In genomic region chr3:137895196-137895595, GRCm38 (mm10) we compare ENCODE assay signal across 11 mouse cellular contexts. TPM values are rescaled to one million over a fixed set of nuclear protein-coding genes. Genes with fewer than 3 reads are reported as not detected.
A peak's percentile ranks its signal among the peaks of the same experiment; 100 is the strongest.
DNase-seq lines count a peak whose midpoint lies in the region; ATAC-seq lines count a peak whose summit lies in the region.
"Had no signal": no experiment of that assay in that cellular context is flagged by ENCODE, and none has a peak within 500 bp of the region (broad histone marks: within the 10 kb centered on the region; RNA-seq: fewer than 3 reads in every experiment).

No protein-coding gene starts in this region.

- H3K4me2 ChIP-seq in limb, embryonic 11.5 days (ENCODE audit: low read depth, severe bottlenecking): no peak overlapping the region
- H3K4me2 ChIP-seq: lung, embryonic 15.5 days; neural tube, embryonic 12.5 days had no signal

- no peak overlapping the region for H3K4me3 ChIP-seq in limb, embryonic 11.5 days (ENCODE audit: low read depth, low read length)
- no peak overlapping the region for H3K4me3 ChIP-seq in limb, embryonic 10.5 days
- H3K4me3 ChIP-seq: lung, embryonic 15.5 days; neural tube, embryonic 12.5 days had no signal

- no peaks in the 10 kb centered on the region for H3K9me3 ChIP-seq in limb, embryonic 11.5 days (ENCODE audit: control insufficient read depth, low read length)
- H3K9me3 ChIP-seq in limb, embryonic 10.5 days (replicated peaks): no peaks in the 10 kb centered on the region
- H3K9me3 ChIP-seq: lung, embryonic 15.5 days; neural tube, embryonic 12.5 days had no signal

- H3K27me3 ChIP-seq in limb, embryonic 11.5 days (ENCODE audit: control insufficient read depth, insufficient read depth, low read length): no peaks in the 10 kb centered on the region
- no peaks in the 10 kb centered on the region for H3K27me3 ChIP-seq in limb, embryonic 10.5 days (ENCODE audit: low read depth, poor library complexity, severe bottlenecking)
- H3K27me3 ChIP-seq: lung, embryonic 15.5 days; neural tube, embryonic 12.5 days had no signal

- H3K4me1 ChIP-seq in limb, embryonic 11.5 days (ENCODE audit: control insufficient read depth, insufficient read depth, low read length): no peaks in the 10 kb centered on the region
- H3K4me1 ChIP-seq in limb, embryonic 10.5 days: no peaks in the 10 kb centered on the region
- H3K4me1 ChIP-seq: lung, embryonic 15.5 days; neural tube, embryonic 12.5 days had no signal

- H3K9ac ChIP-seq in limb, embryonic 11.5 days (ENCODE audit: low read length): no peak overlapping the region
- H3K9ac ChIP-seq: lung, embryonic 15.5 days; neural tube, embryonic 12.5 days had no signal

- H3K27ac ChIP-seq in limb, embryonic 11.5 days (replicated peaks; ENCODE audit: low read depth, low read length): no peak overlapping the region
- H3K27ac ChIP-seq in limb, embryonic 10.5 days: no peak overlapping the region
- H3K27ac ChIP-seq: lung, embryonic 15.5 days; neural tube, embryonic 12.5 days had no signal

- no peak for ATAC-seq in limb, embryonic 11.5 days (ENCODE audit: insufficient number of reproducible peaks, low FRiP score, low TSS enrichment, low read depth)
- ATAC-seq in monocyte, adult 5-6 weeks (replicated peaks; ENCODE audit: insufficient number of reproducible peaks, low FRiP score, low TSS enrichment, poor library complexity, severe bottlenecking): peak; percentile 47; the same call in 1 of the 2 replicates

- DNase-seq in adrenal gland, postnatal 14 days: peak; percentile 26
- no peak for DNase-seq in adrenal gland, postnatal 4 days (ENCODE audit: low spot score in 2 of 2)
- DNase-seq in limb, embryonic 11.5 days (ENCODE audit: low spot score): peak; percentile 28
- no peak for DNase-seq in limb, embryonic 10.5 days (ENCODE audit: low spot score)
- DNase-seq in ZHBTc4 (ENCODE audit: low read depth, low spot score): peak; percentile 61
- DNase-seq in layer of hippocampus, adult 9-10 months (ENCODE audit: low spot score): no peak
- DNase-seq in lung, postnatal 10 days: no peak
- DNase-seq: cerebellum, adult 11-12 months had no signal

- WGBS in limb, embryonic 11.5 days: 93% methylated on average over 3 of the region's 3 CpGs
- 88% methylated on average over 3 of the region's 3 CpGs for WGBS in limb, embryonic 10.5 days

- peaks cover 3% of the 10 kb centered on the region for H3K36me3 ChIP-seq in limb, embryonic 11.5 days (ENCODE audit: control insufficient read depth, insufficient read depth, low read length)
- H3K36me3 ChIP-seq in limb, embryonic 10.5 days: peaks cover 37% of the 10 kb centered on the region

RNA-seq across cellular contexts. Expression of gene Lamtor3, which starts 23.1 kb away (rescaled TPM):
- total RNA-seq in adrenal gland, postnatal 14 days (2021): 64.2 and 75.9 TPM in 2 replicates
- total RNA-seq in adrenal gland, postnatal 4 days (2021): 10 to 100 TPM; 63.6 to 68.8 TPM
- 99.3 and 99.8 TPM in 2 replicates for polyA plus RNA-seq in limb, embryonic 11.5 days (2014; fragmentation: Nextera tagmentation; extraction: Ambion mirVana)
- polyA plus RNA-seq in limb, embryonic 10.5 days (2016; fragmentation: Nextera tagmentation; extraction: Ambion mirVana): 84.0 and 87.3 TPM in 2 replicates
- 96.2 to 100 TPM (median 98.7 TPM) in 3 replicates for total RNA-seq in monocyte, adult 5-6 weeks (2017)

RNA-seq across cellular contexts. Expression of gene Dnajb14, which starts 27.7 kb away (rescaled TPM):
- total RNA-seq in adrenal gland, postnatal 14 days (2021): 17.8 and 19.5 TPM in 2 replicates
- total RNA-seq in adrenal gland, postnatal 4 days (2021): 10 to 100 TPM; 21.4 to 22.8 TPM
- polyA plus RNA-seq in limb, embryonic 11.5 days (2014; fragmentation: Nextera tagmentation; extraction: Ambion mirVana): 10.4 and 12.7 TPM in 2 replicates
- 6.8 TPM in 2 replicates for polyA plus RNA-seq in limb, embryonic 10.5 days (2016; fragmentation: Nextera tagmentation; extraction: Ambion mirVana)
- 14.1 to 21.8 TPM (median 15.1 TPM) in 3 replicates for total RNA-seq in monocyte, adult 5-6 weeks (2017)

RNA-seq across cellular contexts. Expression of gene H2afz, which starts 30.9 kb away (rescaled TPM):
- 228 and 256 TPM in 2 replicates for total RNA-seq in adrenal gland, postnatal 14 days (2021)
- total RNA-seq in adrenal gland, postnatal 4 days (2021): 100 to 1,000 TPM; 360 to 373 TPM
- 3,201 and 3,406 TPM in 2 replicates for polyA plus RNA-seq in limb, embryonic 11.5 days (2014; fragmentation: Nextera tagmentation; extraction: Ambion mirVana)
- 3,221 and 3,431 TPM in 2 replicates for polyA plus RNA-seq in limb, embryonic 10.5 days (2016; fragmentation: Nextera tagmentation; extraction: Ambion mirVana)
- 654 to 930 TPM (median 732 TPM) in 3 replicates for total RNA-seq in monocyte, adult 5-6 weeks (2017)

Comparison
In these comparisons a context has a peak if more than half of its experiments do, and no peak if none do; other contexts are left out.
1. DNase-seq: peak in adrenal gland, postnatal 14 days (single experiment), limb, embryonic 11.5 days (single experiment) and ZHBTc4 (single experiment); none in adrenal gland, postnatal 4 days (0 of 2), limb, embryonic 10.5 days (single experiment), layer of hippocampus, adult 9-10 months (single experiment) and lung, postnatal 10 days (single experiment).